Mouse (Mus musculus) cerebellum, adult 18-20 months (tissue): ENCODE results near the gene Gm13420.

ENCODE experiments used
- DNase-seq, 2 experiments: peaks; one replicate each; pipeline ENCODE4 v3.0.0; 2021

Gene Gm13420

GRCm38 (mm10) chr2:29700898-29701297, 50.6 kb downstream of the Gm13420 start:
- DNase-seq, result no peak

- no peak for DNase-seq
Measured at GRCm38 (mm10) chr2:29698421-29699290, 52.8 kb downstream of the Gm13420 start.

- DNase-seq, result no peak
Measured at GRCm38 (mm10) chr2:29696207-29696800, 55.2 kb downstream of the Gm13420 start.
